Mouse (Mus musculus) midbrain, embryonic 15.5 days (tissue): ENCODE measurements around the gene Shroom2. TPM values are rescaled to one million over a fixed set of nuclear protein-coding genes. Genes with fewer than 3 reads are reported as not detected.

Source experiments
- ATAC-seq: fragments of 200-750 bp; cut with Nextera tagmentation; replicated peaks from 2 replicates; pipeline ENCODE4 v1.8.0; 2017; ENCODE audit warnings: moderate TSS enrichment
- H3K27ac ChIP-seq: fragments of 300-500 bp; sonication (generic); 2 replicates; pipeline ENCODE4 v1.5.1; 2015; ENCODE audit warnings: mild to moderate bottlenecking, inconsistent platforms
- H3K27me3 ChIP-seq: fragments of 300-500 bp; sonication (generic); replicated peaks from 2 replicates; pipeline ENCODE4 v1.6.1; 2015; ENCODE audit warnings: inconsistent platforms
- H3K36me3 ChIP-seq: fragments of 300-500 bp; sonication (generic); replicated peaks from 2 replicates; pipeline ENCODE4 v1.6.1; 2015; ENCODE audit warnings: inconsistent platforms
- H3K4me1 ChIP-seq: fragments of 300-500 bp; sonication (generic); 2 replicates; pipeline ENCODE4 v1.6.1; 2015; ENCODE audit warnings: inconsistent platforms
- H3K4me2 ChIP-seq: fragments of 300-500 bp; sonication (generic); 2 replicates; pipeline ENCODE4 v1.6.1; 2015; ENCODE audit warnings: inconsistent platforms, mild to moderate bottlenecking, moderate library complexity
- H3K4me3 ChIP-seq: fragments of 300-500 bp; sonication (generic); 2 replicates; pipeline ENCODE4 v1.5.1; 2015; ENCODE audit warnings: mild to moderate bottlenecking, inconsistent platforms
- H3K9ac ChIP-seq: fragments of 300-500 bp; sonication (generic); 2 replicates; pipeline ENCODE4 v1.6.1; 2015; ENCODE audit warnings: mild to moderate bottlenecking, inconsistent platforms
- H3K9me3 ChIP-seq: fragments of 300-500 bp; sonication (generic); 2 replicates; pipeline ENCODE4 v1.6.1; 2016; ENCODE audit warnings: inconsistent platforms
- WGBS: fragments of 180-500 bp; shearing (Covaris S2); methylation state at CpG from one replicate; pipeline ENCODE4 v1.1.7; 2015; ENCODE audit warnings: mixed read lengths; 5-methylcytosine and 5-hydroxymethylcytosine counted together
- polyA plus RNA-seq: library from polyadenylated mRNA; unstranded; fragments of >200 nt; fragmentation: Nextera tagmentation; extraction: Ambion mirVana; gene quantifications from 2 replicates; pipeline ENCODE4 v1.2.1, GENCODE M21; 2015

Shroom2 gene
- polyA plus RNA-seq, 1 experiment from 2014 or later, result 121 TPM

DNA sequence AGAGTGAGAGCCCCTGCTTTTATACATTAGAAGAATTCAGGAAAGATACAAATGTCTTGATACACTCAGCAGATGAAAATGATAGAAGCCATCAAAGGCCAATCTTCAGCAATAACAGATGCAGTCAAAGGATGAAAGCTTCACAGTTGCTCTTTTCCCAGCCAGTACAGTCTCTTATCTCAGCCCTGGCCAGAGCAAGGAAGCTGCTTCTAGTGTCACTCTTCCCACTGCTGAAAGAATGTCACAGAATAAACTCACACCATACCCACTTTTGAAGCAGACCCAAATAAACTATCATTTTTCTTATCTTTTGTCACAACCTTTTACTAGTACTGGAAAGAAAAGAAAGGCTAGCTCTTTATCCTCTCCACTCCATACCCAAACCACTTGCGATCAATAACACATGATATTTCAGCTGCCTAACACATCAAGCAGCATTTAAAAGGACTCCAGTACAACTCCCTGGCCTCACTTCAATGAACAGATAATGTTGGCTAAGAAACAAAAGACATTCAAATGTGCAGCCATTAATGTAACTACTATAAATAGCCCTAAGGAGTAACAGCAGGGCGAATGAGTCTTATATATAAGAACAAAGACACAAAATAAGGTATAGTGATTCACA lies 90.0 kb downstream of the Shroom2 start:
- Histone ChIP-seq H3K27me3 (no peaks in the 10 kb centered on the region; the same call in 1 of the 2 replicates), H3K36me3 (no peaks in the 10 kb centered on the region), H3K27ac (no peak overlapping the region), H3K4me2 (no peak overlapping the region), H3K9me3 (no peaks in the 10 kb centered on the region), H3K9ac (no peak overlapping the region), H3K4me3 (no peak overlapping the region), H3K4me1 (no peaks in the 10 kb centered on the region)
- ATAC-seq, result no peak
- 71% methylated on average over 2 of the region's 2 CpGs for WGBS

DNA sequence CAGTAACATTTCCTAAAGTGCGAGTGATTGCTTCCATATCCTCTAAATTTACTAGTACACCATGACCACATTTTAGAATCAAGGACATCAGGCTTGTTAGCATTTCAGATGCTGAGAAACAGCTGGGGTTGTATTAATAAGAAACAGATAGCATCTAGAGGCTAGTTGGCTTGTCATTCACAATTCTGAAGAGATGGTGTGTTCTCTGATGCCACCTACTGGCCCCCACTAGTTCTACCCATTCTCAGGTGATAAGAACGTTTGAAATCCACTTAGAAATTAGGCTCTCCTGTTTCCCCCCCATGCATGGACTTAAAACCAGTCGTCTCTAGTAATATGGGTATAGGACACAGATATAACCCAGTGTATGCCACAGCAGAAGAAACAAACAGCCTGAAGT lies 92.9 kb downstream of the Shroom2 start:
- H3K9ac ChIP-seq, result no peak overlapping the region
- no peak overlapping the region for H3K4me2 ChIP-seq
- no peak overlapping the region for H3K4me3 ChIP-seq
- no peak overlapping the region for H3K27ac ChIP-seq
- H3K9me3 ChIP-seq, result no peaks in the 10 kb centered on the region
- H3K27me3 ChIP-seq, result peaks cover 2% of the 10 kb centered on the region; the same call in 1 of the 2 replicates
- no peaks in the 10 kb centered on the region for H3K36me3 ChIP-seq
- ATAC-seq, result no peak
- no peaks in the 10 kb centered on the region for H3K4me1 ChIP-seq
- WGBS, result 53% methylated on average over 3 of the region's 3 CpGs

DNA sequence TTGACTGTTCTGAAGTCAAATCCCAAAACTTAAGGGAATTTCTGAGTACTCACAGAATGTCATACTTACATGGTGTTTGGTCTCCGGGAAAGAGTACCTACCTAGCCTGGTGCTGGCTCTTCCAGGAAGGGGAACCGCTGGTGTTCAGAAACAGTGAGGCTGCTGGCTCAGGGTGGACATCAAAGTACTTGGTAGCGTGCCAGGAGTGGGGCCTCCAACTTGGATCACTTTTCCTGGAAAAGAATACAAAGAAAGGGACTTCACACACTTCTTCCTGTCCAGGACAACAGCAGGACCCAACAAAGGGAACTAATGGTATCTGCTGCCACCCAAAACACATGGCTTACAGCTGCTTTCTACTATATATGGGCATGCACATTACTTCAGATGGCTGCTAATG lies 95.8 kb downstream of the Shroom2 start:
- H3K4me2 ChIP-seq, result no peak overlapping the region
- 90% methylated on average over 3 of the region's 3 CpGs for WGBS
- no peaks in the 10 kb centered on the region for H3K4me1 ChIP-seq
- no peak for ATAC-seq
- no peaks in the 10 kb centered on the region for H3K36me3 ChIP-seq
- H3K27me3 ChIP-seq, result peaks cover 2% of the 10 kb centered on the region; the same call in 1 of the 2 replicates
- no peaks in the 10 kb centered on the region for H3K9me3 ChIP-seq
- no peak overlapping the region for H3K27ac ChIP-seq
- H3K4me3 ChIP-seq, result no peak overlapping the region
- no peak overlapping the region for H3K9ac ChIP-seq

DNA sequence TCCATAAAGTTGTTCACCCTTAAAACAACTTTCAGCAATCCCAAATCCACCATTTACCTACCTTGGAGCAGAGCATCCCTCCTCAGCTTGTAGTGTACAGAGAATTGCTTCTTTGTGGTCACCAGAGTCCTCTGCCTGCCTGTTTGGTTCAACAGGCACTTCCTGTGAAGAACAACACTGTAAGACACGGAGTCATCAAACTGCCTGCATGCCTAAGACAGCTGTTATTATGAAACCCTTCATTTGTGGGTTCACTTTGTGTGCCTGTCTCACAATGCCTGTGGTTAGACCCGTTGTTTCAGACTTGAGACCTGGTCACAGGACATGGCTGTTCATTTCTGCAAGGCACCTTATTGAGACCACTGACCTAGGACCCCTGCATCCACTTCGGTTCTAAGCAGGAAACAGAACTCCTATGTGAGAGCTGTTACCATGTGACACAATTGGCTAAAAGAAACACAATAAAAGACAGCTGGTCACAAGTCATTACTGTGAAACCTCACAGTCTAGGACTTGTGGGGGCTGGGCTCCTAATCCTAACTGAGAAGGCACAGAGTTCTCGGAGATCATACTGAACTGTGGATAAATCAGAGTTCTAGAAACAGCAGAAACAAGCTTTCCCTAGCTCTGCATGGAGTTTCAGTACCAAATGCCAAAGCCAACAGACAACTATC lies 111.8 kb downstream of the Shroom2 start:
- no peak overlapping the region for H3K4me3 ChIP-seq
- H3K9me3 ChIP-seq, result no peaks in the 10 kb centered on the region
- no peak overlapping the region for H3K9ac ChIP-seq
- ATAC-seq, result no peak
- H3K4me1 ChIP-seq, result 0 out of 2 replicates have a peak, but pooled peaks cover 4% of the 10 kb centered on the region
- peaks cover 30% of the 10 kb centered on the region for H3K27me3 ChIP-seq
- WGBS, result 48% methylated on average over 4 of the region's 4 CpGs
- H3K36me3 ChIP-seq, result no peaks in the 10 kb centered on the region
- no peak overlapping the region for H3K4me2 ChIP-seq
- no peak overlapping the region for H3K27ac ChIP-seq

DNA sequence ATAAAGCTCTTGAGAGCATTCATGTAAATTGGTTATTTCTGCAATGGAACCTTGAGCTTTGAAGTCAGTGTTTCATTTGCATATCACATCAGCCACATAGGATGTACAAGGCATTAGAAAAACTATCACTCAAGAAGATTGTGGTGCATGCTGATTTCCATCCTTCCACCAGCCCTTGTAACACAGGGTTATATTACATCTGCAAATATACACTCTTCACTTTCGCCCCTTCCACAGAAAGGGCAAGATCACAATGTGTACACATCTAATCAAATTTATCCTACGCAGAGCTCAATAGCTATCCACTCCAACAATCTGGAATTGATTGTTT lies 112.7 kb downstream of the Shroom2 start:
- 0 out of 2 replicates have a peak, but pooled peaks cover 4% of the 10 kb centered on the region for H3K4me1 ChIP-seq
- peak overlapping the region; percentile 22; the same call in 1 of the 2 replicates for H3K4me2 ChIP-seq
- no peak overlapping the region for H3K9ac ChIP-seq
- H3K36me3 ChIP-seq, result no peaks in the 10 kb centered on the region
- 62% methylated on average over 2 of the region's 2 CpGs for WGBS
- H3K27me3 ChIP-seq, result peaks cover 28% of the 10 kb centered on the region
- peak overlapping the region; percentile 65 for H3K27ac ChIP-seq
- peak; percentile 66; the same call in 1 of the 2 replicates for ATAC-seq
- no peaks in the 10 kb centered on the region for H3K9me3 ChIP-seq
- no peak overlapping the region for H3K4me3 ChIP-seq

DNA sequence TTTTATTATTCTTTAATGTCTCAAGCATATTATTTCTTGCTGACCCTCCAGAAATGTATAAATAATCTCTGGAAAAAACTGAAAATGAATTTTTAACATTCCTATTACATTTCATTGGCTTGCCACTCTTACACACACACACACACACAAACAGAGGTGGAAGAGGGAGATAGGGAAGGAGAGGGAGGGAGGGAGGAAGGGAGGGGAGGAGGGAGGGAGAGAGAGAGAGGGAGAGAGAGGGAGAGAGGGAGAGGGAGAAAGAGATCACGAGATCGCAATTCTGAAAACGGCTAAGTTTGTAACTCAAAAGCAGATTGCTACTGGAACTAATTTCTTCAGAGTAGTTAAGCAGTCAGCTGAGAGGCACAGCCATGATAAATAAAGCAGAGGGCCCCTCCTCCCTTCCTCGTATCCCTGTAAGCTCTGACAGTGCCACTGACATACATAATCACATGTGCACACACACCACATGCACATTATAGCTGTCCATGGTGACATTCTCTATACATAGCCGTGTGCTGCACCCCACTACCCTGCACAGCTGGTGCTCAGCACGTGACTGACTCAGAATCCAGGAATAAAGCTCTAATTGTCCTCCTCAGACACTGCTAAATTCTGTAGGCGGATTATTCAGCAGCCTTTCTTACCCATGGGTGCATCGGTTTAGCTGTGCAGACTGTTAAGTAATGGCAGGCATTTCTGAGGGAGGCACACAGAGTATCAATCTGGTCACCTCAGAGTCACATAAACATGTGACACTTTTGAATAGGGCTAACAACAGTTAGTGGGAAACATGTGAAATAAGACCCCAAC lies 113.3 kb downstream of the Shroom2 start:
- 0 out of 2 replicates have a peak, but pooled peaks cover 4% of the 10 kb centered on the region for H3K4me1 ChIP-seq
- no peaks in the 10 kb centered on the region for H3K9me3 ChIP-seq
- H3K27ac ChIP-seq, result peak overlapping the region; percentile 65
- ATAC-seq, result peak; percentile 95
- peak overlapping the region; percentile 22 for H3K4me2 ChIP-seq
- no peak overlapping the region for H3K9ac ChIP-seq
- 0 out of 2 replicates have a peak overlapping the region, but pooled peaks have one; percentile 2 for H3K4me3 ChIP-seq
- WGBS, result 22% methylated on average over 8 of the region's 8 CpGs
- peaks cover 24% of the 10 kb centered on the region for H3K27me3 ChIP-seq
- no peaks in the 10 kb centered on the region for H3K36me3 ChIP-seq

DNA sequence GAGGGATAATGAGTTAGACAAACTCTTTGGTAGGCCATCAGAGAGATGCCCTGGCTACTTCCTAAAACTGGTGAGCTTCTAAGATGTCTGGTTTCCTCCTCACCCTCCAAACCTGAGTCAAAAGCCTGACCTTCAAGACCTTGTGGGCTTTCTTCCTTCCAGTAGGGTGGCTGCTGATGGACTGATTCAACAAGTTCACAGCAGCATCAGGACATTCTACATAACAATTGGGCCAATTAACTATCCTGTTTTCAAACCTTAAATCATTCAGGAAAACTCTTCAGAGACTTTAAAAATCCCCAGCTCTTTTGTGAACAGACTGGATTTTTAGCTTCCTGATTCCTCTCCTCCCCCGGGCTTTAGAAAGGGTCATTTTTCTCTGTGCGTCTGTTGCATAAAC lies 116.6 kb downstream of the Shroom2 start:
- 86% methylated on average over 2 of the region's 2 CpGs for WGBS
- no peak overlapping the region for H3K27ac ChIP-seq
- H3K9ac ChIP-seq, result no peak overlapping the region
- H3K36me3 ChIP-seq, result no peaks in the 10 kb centered on the region
- no peak for ATAC-seq
- no peak overlapping the region for H3K4me3 ChIP-seq
- H3K4me1 ChIP-seq, result 0 out of 2 replicates have a peak, but pooled peaks cover 4% of the 10 kb centered on the region
- peaks cover 16% of the 10 kb centered on the region for H3K27me3 ChIP-seq
- H3K4me2 ChIP-seq, result no peak overlapping the region
- H3K9me3 ChIP-seq, result no peaks in the 10 kb centered on the region

DNA sequence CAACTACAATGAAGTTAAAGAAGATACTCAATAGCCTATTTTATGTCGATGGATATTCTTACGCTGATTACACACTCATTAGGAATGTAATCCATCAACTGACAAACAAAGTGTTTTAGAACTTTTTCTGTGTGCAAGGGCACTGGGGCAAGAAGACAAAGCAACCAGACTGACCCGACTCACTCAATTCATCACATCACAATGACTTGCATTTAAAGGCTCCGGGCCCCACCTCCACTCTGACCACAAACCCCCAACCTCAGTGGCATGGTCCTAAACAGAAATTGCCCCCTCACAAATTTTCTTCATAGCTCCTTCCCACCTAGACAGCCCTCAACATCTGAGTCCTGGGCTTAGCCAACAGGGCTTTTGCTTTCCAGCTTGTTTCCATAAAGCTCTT lies 124.4 kb downstream of the Shroom2 start:
- H3K9me3 ChIP-seq, result no peaks in the 10 kb centered on the region
- no peaks in the 10 kb centered on the region for H3K36me3 ChIP-seq
- no peak overlapping the region for H3K27ac ChIP-seq
- no peaks in the 10 kb centered on the region for H3K4me1 ChIP-seq
- peaks cover 7% of the 10 kb centered on the region; the same call in 1 of the 2 replicates for H3K27me3 ChIP-seq
- H3K4me3 ChIP-seq, result no peak overlapping the region
- H3K9ac ChIP-seq, result no peak overlapping the region
- WGBS, result 30% methylated on average over 4 of the region's 4 CpGs
- peak overlapping the region; percentile 40 for H3K4me2 ChIP-seq
- ATAC-seq, result no peak

DNA sequence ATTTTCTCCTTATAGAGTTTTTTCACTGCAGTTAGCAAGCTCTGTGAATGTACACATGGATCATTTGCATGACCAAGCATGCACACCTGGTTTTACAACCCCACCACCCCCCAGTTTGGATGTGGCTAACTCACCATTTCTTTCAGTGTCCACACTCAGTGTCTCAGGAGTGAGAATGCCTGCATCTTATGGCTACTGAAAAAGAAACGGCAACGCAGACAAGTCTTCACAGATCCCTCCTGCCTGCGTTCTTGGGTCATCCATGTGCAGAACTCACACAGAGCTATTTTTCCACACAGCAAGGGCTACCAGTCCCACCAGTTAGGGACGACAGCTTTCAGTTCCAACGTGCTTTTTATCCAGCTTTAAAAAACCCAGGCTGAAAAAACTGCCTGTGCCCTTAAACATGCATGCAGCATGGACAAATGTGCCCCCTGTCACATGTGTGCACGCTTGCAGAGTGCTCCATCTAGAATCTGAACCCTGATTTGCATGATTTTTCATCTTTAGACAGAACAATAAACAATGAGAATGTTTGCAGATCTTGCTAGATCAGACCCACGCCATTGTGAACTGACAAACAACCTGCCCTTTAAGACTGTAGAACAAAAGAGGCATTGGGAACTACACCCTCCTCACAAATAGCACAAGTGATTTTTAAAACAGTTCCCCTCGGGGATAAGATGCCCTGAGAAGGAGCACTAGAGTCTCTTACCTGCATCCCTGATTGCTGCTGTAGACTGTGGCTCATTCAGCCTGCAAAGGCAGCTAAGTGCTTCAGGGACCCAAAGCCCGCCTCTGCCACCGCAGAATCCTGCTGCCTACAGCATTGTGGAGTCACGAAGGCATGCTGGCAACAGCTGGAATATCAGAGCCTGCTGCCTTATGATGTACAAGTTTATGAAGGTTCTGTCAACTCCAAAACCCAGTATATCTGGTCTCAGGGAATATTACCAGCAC lies 125.3 kb downstream of the Shroom2 start:
- ATAC-seq, result peak; percentile 85
- 26% methylated on average over 11 of the region's 11 CpGs for WGBS

DNA sequence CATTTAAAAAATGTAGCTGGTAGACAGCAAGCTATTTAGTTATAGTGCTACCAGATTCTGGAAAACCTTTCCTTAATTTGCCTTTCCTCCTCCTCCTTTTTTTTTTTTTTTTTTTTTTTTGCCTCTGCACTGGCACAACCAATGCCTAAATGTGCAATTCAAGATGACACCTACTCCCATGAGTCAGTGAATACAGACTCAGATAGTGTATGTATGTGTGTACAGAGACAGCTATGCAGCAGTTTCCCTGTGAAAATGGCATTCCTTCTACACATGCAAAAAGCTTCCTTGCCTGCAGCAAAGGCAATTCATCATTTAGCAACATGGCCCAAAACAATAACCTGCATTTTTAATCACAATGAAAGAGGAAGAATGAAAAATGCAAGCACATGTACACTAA lies 126.1 kb downstream of the Shroom2 start:
- ATAC-seq, result peak; percentile 88
- Histone ChIP-seq H3K4me1 (no peaks in the 10 kb centered on the region), H3K36me3 (no peaks in the 10 kb centered on the region), H3K27ac (peak overlapping the region; percentile 78), H3K4me3 (peak overlapping the region; percentile 42), H3K9me3 (no peaks in the 10 kb centered on the region), H3K4me2 (peak overlapping the region; percentile 40), H3K27me3 (0 out of 2 replicates have a peak, but pooled peaks cover 3% of the 10 kb centered on the region), H3K9ac (0 out of 2 replicates have a peak overlapping the region, but pooled peaks have one; percentile 43)

More for the DNA sequence above, 125.3 kb downstream of the Shroom2 start:
- Histone ChIP-seq H3K9me3 (no peaks in the 10 kb centered on the region), H3K4me1 (no peaks in the 10 kb centered on the region), H3K4me3 (peak overlapping the region; percentile 42), H3K27me3 (0 out of 2 replicates have a peak, but pooled peaks cover 3% of the 10 kb centered on the region), H3K4me2 (peak overlapping the region; percentile 40), H3K27ac (peak overlapping the region; percentile 78), H3K9ac (peak overlapping the region; percentile 43), H3K36me3 (no peaks in the 10 kb centered on the region)

DNA sequence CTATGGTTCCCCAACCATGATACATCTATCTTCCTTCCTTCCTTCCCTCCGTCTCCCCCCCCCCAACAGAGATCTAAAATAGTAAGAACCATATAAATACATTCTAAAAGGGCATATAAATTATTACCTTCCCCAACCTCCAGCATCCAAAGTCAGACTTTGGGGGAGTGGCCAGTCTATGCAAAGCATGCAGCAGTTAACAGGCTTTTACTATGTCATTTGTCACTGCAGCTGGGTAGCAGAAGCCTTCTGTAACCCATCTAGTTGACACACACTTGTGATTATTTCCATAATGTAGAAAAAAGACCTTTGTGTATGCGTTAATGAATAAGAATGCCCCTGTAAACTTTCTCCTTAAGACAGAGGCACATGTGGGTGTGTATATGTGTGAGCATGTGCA lies 126.6 kb downstream of the Shroom2 start:
- H3K4me3 ChIP-seq, result peak overlapping the region; percentile 28
- 81% methylated on average over 2 of the region's 2 CpGs for WGBS
- H3K27me3 ChIP-seq, result 0 out of 2 replicates have a peak, but pooled peaks cover 3% of the 10 kb centered on the region
- no peaks in the 10 kb centered on the region for H3K9me3 ChIP-seq
- peak; percentile 53; the same call in 1 of the 2 replicates for ATAC-seq
- no peaks in the 10 kb centered on the region for H3K36me3 ChIP-seq
- H3K9ac ChIP-seq, result no peak overlapping the region
- no peak overlapping the region for H3K27ac ChIP-seq
- no peaks in the 10 kb centered on the region for H3K4me1 ChIP-seq
- H3K4me2 ChIP-seq, result peak overlapping the region; percentile 42
